Mouse (Mus musculus): ENCODE results near the gene Kif1b.
"Not testable (repeated sequence)": the region's sequence is repeated elsewhere in the genome, so short reads cannot be mapped to it uniquely, and the experiment has no call there.

The Kif1b gene

DNA sequence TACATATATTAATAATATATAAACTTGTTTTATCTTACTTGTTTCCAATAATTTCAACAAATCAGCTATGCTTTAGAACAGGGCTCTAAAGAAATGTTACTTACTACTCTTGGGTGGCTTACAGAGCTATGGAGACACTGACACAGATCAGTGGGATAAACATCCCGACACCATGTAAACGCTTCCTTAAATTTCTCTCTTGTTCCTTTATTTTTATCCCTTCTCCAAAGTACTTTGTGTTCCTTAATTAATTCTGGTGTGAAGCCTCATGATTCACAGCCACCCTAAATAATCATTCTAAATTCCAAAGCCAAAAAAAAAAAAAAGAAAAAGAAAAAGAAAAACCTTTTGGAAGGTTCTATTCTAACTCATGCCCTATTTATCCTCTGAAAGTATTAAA lies 42.6 kb downstream of the Kif1b start:
- no peak for DNase-seq

DNA sequence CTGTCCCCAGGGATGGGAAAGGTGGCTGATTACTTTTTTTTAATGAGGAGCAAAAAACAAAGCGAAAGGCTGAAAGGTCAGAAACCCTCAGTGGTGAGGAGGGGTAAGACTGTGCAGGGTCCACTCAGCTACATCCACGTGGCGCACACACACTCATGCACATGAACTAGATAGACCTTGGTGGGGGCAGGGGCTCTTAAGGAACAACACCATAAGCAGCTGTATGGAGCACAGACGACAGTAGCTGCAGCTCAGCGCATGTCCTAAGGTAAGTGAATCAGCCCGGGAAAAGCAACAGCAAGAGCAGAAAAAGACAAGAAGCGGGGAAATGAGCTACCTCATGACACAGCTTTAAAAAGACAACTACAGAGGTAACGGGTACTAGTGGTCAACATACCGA lies 44.3 kb downstream of the Kif1b start:
- DNase-seq: no peak

- DNase-seq: no peak
These were observed 46.0 kb downstream of the Kif1b start for GRCm38 (mm10) chr4:149261466-149261865.

- DNase-seq: no peak
These were observed 46.6 kb downstream of the Kif1b start for GRCm38 (mm10) chr4:149260911-149261310.

- DNase-seq: no peak
These were observed 48.0 kb downstream of the Kif1b start for GRCm38 (mm10) chr4:149259391-149260094.

DNA sequence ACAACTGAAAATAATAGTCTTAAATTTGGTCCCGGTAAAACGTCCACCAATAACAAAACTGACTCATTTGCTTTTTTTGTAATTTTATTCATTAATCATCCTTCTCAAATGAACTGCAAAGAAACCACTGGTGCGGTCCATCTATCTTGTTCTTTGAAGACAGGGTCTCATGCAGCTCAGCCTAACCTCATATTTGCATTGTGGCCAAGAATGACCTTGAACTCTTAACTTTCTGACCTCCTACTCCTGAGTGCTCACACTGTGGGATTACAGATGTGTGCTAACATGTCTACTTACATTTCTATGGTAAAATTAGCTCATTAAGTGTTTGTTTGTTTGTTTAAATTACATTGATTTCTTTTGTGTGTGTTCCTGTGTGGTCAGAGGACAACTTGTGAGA lies 48.6 kb downstream of the Kif1b start:
- no peak for DNase-seq

- DNase-seq: peak; percentile 75
These were observed 50.8 kb downstream of the Kif1b start for GRCm38 (mm10) chr4:149256511-149257300.

DNA sequence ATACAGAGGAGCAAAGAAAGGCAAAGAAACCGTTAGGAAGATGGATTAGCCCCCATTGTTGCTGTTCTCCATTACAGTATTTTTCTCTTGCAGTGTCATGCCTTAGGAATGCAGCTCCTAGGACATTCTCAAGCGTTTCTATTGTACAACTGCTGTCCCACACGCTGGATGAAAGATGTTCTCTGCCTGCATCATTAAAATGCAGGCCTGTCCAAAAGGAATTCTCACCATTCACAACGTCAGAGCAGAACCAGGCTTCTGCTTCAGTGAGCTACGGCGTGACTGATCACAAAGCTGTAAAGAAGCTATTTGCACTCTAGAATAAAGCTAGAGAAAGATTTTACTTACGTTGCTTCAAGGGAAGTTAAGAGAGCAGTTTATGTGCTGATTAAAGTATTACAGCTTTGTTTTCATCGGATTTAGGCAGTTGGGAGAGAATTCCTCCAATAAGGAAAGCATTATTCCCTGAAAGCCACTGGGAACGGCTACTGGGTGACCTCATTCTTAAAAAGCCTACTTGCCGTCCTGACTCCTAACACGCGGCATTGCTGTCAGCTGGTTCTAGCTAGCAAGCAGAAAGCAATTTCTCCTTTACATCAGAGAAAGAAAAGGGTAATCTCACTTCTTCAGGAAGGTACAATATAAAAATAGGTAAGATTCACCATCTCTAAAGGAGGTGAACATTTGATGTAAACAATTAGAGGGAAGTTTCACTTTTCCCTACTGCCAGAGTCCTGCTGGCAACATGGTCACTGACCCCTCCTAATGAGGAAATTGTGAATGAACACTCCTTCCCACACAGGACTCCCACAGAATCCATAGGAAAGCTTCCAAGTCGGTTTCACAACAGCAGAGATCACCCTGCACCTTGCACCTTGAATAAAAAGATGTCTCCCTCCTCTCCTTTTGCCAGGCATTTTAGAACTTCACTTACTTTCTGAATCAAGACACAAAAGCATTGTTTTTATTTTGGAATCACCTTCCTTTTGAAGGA lies 51.9 kb downstream of the Kif1b start:
- DNase-seq: no peak

DNA sequence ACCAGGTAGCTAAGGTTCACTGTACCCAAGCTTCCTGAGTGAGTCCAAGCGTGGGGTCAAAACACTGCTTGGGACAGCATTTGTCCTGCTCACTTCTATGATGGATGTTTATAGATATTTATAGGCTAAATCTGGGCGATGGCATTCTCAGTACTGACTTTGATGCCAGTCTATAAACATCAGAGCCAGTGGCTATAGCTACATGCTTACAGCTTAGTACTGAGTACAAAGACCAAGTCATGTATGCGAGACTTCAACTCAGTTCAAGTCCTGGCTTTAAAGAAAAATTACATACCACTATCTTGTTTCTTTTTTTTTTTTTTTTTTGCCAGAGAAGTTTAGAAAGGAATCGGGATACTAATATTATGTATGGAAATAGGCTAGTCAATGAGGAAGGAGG lies 52.7 kb downstream of the Kif1b start:
- no peak for DNase-seq

GRCm38 (mm10) chr4:149249311-149249710 lies 58.2 kb downstream of the Kif1b start:
- no peak for DNase-seq

DNA sequence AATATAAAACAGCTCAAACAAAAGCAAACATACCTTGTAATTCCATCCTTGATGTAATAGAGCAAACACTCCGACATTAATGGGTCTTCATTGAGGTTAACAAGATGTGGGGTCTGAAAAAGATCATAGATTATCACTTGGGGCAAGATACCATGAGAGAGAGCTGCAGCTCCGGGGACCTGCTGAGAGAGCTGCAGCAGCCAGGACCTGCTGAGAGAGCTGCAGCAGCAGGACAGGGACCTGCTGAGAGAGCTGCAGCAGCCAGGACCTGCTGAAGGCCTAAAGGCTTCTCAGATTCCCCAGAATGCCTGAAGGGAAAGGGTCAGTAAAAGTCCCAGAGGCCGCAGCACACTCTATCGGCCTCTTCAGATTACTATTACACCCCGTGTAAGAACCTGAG lies 59.7 kb downstream of the Kif1b start:
- no peak for DNase-seq

- no peak for DNase-seq
These were observed 60.3 kb downstream of the Kif1b start for GRCm38 (mm10) chr4:149247156-149247633.

DNA sequence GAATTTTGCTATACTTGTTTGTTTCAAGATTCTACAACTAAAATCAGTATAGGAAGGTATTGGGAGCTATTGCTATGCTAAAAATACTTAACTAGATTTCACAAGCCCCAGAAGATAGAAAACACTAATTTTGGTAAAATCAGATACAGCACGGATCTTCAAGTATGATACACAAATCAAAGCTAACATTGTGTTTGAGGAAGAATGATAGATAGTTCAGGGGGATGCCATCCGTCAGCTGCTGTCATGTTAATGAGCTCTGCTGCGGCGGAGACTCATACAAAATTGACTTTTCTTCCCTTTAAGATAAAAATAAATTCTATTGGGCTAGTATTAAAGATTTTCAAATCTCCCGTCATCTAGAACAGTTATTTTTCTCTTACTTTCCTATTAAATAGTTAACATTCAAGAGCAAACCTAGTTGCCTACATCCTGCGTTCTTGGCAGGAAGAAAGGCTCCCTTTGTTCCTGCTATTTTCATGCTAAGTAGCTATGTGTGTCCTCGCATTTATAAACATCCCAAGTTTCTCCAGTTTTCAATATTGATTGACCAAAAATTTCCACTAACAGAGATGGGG lies 60.8 kb downstream of the Kif1b start:
- no peak for DNase-seq

DNA sequence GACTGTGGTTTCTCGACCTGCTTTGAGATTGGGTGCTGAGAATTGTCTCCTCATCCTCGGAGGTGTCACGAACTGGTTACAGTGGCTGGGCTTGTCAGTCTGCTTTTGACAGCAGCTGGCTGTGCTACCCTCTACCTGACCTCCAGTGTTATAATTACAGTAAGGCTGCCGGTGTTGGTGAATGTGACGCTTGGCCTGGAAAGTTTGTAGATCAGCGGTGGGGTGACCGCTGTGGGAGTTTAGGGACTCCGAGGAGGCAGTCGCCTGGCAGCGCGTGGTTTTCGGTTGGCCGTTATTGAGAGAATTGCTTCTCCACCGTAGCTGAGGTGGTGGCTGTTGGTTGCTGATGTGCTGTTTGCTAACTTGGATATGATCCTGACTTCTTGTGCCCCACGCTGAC lies 70.5 kb downstream of the Kif1b start:
- DNase-seq: no peak

DNA sequence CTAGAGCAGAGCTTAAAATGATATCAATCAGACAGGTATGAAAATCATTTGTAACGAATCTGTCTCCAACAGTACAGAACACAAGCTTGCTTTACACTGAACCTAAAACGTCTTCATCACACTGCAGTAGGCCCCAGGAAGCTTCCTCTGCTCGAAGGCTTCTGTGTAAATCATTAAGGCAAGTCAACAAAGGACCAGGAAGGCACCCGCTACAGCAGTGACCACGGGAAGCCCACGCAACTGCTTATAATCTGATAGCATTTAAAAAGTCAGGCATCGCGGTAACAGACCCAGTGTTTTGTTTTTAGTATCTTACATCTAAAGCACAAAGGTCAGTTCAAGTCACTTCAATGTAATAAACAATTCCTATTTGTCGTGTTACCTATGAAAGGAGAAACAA lies 73.6 kb downstream of the Kif1b start:
- no peak for DNase-seq

DNA sequence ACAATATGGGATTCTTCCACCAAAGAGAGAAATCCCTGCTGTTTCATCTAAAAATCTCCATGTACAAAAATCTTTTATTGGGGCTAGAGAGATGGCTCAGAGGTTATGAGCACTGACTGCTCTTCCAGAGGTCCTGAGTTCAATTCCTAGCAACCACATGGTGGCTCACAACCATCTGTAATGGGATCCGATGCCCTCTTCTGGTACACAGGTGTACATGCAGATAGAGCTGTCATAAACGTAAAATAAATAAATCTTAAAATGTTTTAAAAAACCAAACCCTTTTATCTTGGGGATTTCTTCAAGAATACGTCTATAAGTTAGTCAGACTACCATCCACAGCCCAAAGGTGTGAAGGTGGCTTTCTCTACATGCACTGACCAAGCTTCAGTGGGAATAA lies 78.8 kb downstream of the Kif1b start:
- not testable (repeated sequence) for DNase-seq

GRCm38 (mm10) chr4:149228256-149228655 lies 79.2 kb downstream of the Kif1b start:
- peak; percentile 33 for DNase-seq

DNA sequence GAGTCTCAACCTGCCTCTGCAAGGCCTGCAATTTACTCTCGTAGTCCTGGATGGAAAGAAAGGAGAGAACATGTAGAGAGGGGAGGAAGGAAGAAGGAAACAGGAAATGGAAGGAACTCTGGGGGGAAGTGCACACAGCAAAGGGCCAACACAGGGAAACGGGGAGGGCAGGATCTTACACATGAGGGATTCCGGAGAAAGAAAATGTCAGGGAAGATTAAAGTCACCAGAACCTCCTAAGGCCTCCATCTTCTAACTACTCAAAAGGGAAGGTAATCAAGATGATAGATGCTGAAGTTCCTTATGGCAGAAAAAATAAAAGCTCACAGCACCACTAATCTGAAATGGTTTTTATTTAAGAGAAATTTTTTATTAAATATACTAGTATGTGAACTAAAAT lies 81.2 kb downstream of the Kif1b start:
- no peak for DNase-seq

DNA sequence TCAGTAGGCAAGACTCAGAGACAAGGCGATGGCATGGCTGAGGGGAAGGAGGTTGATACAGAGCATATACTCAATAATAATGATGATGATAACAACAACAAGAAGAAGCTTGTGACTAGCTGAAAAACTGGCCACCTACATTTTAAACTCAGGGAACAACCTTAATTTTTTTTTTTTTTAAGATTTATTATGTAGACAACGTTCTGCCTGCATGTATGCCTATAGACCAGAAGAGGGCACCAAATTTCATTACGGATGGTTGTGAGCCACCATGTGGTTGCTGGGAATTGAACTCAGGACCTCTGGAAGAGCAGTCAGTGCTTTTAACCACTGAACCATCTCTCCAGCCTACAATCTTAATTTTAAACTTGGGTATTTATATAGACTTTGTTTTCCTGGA lies 84.0 kb downstream of the Kif1b start:
- no peak for DNase-seq

DNA sequence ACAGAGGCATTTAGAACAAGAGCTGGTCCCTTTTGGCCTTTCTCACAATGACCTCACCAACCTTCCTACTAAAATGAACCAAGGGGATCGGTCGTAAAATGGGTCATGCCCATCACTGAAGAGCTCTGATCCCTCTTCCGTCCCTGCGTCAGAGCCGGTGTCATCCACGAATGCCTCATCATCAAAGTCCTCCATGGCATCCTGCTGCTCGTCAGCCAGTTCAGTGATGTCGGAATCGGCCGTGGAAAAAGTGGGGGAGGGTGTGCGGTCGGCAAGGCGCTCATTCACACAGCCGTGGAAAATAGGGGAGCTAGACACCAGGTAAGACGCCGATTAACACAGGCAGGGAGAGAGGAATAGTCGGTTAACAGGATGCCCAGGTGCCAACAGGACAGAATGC lies 87.0 kb downstream of the Kif1b start:
- DNase-seq: peak; percentile 20

GRCm38 (mm10) chr4:149220042-149220473 lies 87.4 kb downstream of the Kif1b start:
- peak; percentile 60 for DNase-seq

DNA sequence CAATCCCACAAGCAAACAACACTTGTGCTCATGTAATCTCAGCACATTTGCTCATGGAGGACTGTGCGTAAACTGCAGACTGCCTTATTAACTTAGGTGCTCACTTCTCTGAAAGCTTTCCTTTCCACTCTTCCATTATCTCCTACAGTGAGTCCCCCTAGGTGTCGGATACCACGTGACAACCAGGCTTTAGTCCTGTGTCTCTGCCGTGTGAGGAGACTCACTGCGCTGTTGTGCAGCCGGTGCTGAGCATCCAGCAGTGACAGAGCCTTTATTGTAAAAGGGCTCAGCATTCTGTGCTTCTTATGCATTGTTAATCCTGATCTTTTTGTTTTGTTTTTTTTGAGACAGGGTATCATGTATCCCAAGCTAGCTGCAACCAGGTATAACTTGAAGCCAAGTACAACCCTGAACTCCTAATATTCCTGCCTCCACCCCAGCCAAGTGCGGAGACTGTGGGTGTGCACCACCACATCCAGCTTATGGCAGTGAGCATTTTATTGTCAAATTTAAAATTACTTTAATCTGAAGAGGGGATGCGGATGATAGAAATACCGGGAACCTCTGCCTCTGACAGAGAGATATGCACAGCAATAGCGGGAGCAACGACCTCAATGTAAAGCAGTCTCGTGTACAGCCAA lies 88.0 kb downstream of the Kif1b start:
- DNase-seq: no peak
